Mouse (Mus musculus) neural tube, embryonic 13.5 days (tissue): ENCODE results near the gene Ubp1. TPM values are rescaled to one million over a fixed set of nuclear protein-coding genes. Genes with fewer than 3 reads are reported as not detected.

ENCODE experiments used
- ATAC-seq: fragments of 200-750 bp; cut with Nextera tagmentation; 2 replicates; pipeline ENCODE4 v1.8.0; 2017; ENCODE audit warnings: low read depth, mild to moderate bottlenecking, moderate TSS enrichment, moderate library complexity
- H3K27ac ChIP-seq: fragments of 300-500 bp; sonication (generic); replicated peaks from 2 replicates; pipeline ENCODE4 v1.5.1; 2015; ENCODE audit warnings: moderate library complexity, mild to moderate bottlenecking, inconsistent platforms
- H3K27me3 ChIP-seq: fragments of 300-500 bp; sonication (generic); 2 replicates; pipeline ENCODE4 v1.6.1; 2015; ENCODE audit warnings: mild to moderate bottlenecking, inconsistent platforms
- H3K36me3 ChIP-seq: fragments of 300-500 bp; sonication (generic); 2 replicates; pipeline ENCODE4 v1.6.1; 2015; ENCODE audit warnings: mild to moderate bottlenecking, inconsistent platforms
- H3K4me1 ChIP-seq: fragments of 300-500 bp; sonication (generic); replicated peaks from 2 replicates; pipeline ENCODE4 v1.6.1; 2015; ENCODE audit warnings: inconsistent platforms
- H3K4me2 ChIP-seq: fragments of 300-500 bp; sonication (generic); 2 replicates; pipeline ENCODE4 v1.6.1; 2015; ENCODE audit warnings: inconsistent platforms, mild to moderate bottlenecking, moderate library complexity
- H3K4me3 ChIP-seq: fragments of 300-500 bp; sonication (generic); 2 replicates; pipeline ENCODE4 v1.5.1; 2015; ENCODE audit warnings: mild to moderate bottlenecking, inconsistent platforms
- H3K9ac ChIP-seq: fragments of 300-500 bp; sonication (generic); 2 replicates; pipeline ENCODE4 v1.6.1; 2015; ENCODE audit warnings: moderate library complexity, mild to moderate bottlenecking, inconsistent platforms
- H3K9me3 ChIP-seq: fragments of 300-500 bp; sonication (generic); 2 replicates; pipeline ENCODE4 v1.6.1; 2016; ENCODE audit warnings: inconsistent platforms
- WGBS: fragments of 180-500 bp; shearing (Covaris S2); methylation state at CpG from one replicate; pipeline ENCODE4 v1.1.7; 2015; 5-methylcytosine and 5-hydroxymethylcytosine counted together
- polyA plus RNA-seq: library from polyadenylated mRNA; unstranded; fragments of >200 nt; fragmentation: Nextera tagmentation; extraction: Ambion mirVana; gene quantifications from 2 replicates; pipeline ENCODE4 v1.2.1, GENCODE M21; 2015

The Ubp1 gene
- polyA plus RNA-seq, 1 experiment from 2014 or later: 34.0 TPM

DNA sequence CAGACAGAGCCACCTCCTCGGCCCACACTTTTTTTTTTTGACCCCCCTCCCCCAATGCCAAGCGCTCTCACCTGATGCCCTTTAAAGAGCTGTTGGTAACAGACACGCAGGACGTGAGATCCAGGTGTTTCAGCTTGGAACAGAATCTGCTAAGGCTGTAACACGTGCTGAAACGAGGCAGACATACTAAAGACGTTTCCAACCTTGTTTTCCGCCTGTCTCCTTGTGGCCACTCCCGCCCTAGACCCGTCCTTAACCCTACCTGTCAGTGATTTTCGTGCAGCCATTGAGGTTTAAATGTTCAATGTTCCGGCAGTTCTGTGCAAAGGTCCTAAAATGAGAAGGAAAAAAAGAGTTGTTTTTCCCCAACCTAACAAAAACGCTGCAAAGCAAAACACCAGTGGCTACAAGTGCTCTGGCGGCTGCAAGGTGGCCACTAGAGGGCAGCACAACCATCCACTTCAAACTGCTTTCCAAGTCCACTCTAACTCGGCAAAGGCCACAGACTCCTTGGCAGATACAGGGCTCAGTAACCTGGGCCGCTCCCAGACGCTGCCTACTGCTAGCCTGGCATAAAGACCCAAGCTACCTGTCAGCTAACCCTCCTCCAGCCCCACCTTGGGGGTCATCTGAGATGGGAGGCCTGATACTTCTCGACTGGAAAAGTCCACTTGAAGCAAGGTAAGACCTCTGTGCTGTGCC is 60.0 kb downstream of the Ubp1 start:
- Histone ChIP-seq H3K4me3 (0 out of 2 replicates have a peak overlapping the region, but pooled peaks have one; percentile 10), H3K27me3 (no peaks in the 10 kb centered on the region), H3K9me3 (no peaks in the 10 kb centered on the region), H3K9ac (no peak overlapping the region), H3K27ac (no peak overlapping the region), H3K4me2 (peak overlapping the region; percentile 44), H3K4me1 (no peaks in the 10 kb centered on the region), H3K36me3 (no peaks in the 10 kb centered on the region)
- 26% methylated on average over 18 of the region's 18 CpGs for WGBS
- peak; percentile 78; the same call in 1 of the 2 replicates for ATAC-seq

DNA sequence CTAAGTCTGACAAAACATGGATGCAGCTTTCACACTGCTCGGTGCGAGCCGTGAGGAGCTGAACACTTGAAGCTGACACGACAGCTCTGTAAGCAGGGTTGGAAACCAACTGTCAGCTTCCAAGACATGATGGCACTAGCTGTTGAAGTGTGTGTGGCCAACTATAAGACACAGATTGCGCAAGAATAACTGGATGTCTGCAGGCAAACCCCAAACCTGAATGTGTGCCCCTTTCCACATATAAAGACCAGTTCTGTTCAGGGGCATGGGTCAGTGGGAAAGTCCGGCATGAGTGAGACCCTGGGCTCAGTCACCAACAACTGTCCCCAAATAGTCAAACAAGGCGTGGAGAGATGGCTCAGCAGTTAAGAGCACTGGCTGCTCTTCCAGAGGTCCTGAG is 62.1 kb downstream of the Ubp1 start:
- WGBS: 96% methylated on average over 7 of the region's 7 CpGs
- no peak for ATAC-seq
- H3K4me2 ChIP-seq: no peak overlapping the region
- no peak overlapping the region for H3K27ac ChIP-seq
- H3K4me3 ChIP-seq: no peak overlapping the region
- H3K9ac ChIP-seq: no peak overlapping the region
- no peaks in the 10 kb centered on the region for H3K9me3 ChIP-seq
- no peaks in the 10 kb centered on the region for H3K4me1 ChIP-seq
- peaks cover under 1% of the 10 kb centered on the region; the same call in 1 of the 2 replicates for H3K36me3 ChIP-seq
- H3K27me3 ChIP-seq: no peaks in the 10 kb centered on the region

DNA sequence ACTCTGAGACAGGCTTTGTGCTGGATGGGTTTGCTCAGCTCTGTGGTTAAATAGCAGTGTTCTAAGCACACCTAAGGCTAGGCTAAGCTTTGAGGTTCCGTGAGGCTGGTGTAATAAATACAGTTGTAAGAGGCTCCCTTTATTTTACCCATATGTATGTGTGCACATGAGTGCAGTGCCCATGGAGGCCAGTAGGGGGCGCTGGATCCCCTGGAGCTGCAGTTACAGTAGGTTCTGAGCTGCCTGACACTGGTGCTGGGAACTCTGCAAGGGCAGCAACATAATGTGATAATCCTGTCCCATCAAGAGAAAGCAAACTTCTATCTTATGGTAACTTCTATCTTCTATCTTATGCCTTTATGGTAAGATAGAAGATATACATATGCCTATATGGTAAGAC is 67.6 kb downstream of the Ubp1 start:
- 52% methylated on average over 2 of the region's 2 CpGs for WGBS
- Histone ChIP-seq H3K9me3 (no peaks in the 10 kb centered on the region), H3K4me3 (no peak overlapping the region), H3K36me3 (peaks cover 30% of the 10 kb centered on the region), H3K27me3 (no peaks in the 10 kb centered on the region), H3K4me1 (no peaks in the 10 kb centered on the region), H3K27ac (no peak overlapping the region), H3K4me2 (no peak overlapping the region), H3K9ac (no peak overlapping the region)
- no peak for ATAC-seq

DNA sequence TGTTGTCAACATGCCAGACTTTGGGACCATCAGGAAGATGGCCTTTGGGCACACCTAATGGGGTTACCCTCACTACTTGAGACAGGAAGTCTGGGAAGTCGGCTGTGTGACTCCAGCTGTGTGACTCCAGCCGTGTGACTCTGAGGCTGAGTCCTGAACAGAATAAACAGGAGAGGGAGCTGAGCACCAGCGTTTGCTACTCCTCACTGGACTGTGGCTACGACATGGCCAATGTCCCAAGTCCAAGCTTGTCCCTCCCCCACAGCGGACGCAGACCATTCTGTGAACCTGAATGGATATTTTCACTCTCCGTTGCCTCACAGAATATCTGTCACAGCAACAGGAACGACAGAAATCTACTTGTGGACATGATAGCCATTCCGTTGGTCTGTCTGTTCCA is 76.1 kb downstream of the Ubp1 start:
- Histone ChIP-seq H3K27ac (no peak overlapping the region), H3K4me2 (no peak overlapping the region), H3K36me3 (peaks cover 7% of the 10 kb centered on the region), H3K27me3 (no peaks in the 10 kb centered on the region), H3K9me3 (no peaks in the 10 kb centered on the region), H3K4me1 (no peaks in the 10 kb centered on the region), H3K9ac (no peak overlapping the region), H3K4me3 (no peak overlapping the region)
- WGBS: 79% methylated on average over 9 of the region's 9 CpGs
- no peak for ATAC-seq

DNA sequence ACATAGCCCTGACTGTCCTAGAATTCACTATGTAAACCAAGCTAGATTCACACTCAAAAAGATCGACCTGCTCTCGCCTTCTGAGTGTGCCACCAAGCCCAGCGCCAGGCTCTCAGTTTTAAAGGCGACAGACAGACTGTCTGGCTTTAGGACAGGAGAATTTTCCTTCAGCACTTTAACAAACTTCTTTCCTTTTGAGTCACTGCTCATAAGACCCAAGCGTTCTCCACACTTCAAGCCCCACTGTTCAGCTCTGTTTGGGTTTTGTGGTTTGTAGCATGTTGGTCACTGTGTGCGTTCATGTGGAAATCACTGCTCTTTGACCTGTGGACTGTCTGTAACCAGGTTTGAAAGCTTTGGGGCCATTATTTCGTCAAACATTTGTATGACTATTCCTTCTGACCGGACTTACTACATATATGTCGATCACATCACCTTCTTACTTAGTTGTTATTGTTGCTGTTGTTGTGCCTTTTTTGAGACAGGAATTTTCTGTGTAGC is 77.2 kb downstream of the Ubp1 start:
- H3K4me3 ChIP-seq: no peak overlapping the region
- H3K27me3 ChIP-seq: no peaks in the 10 kb centered on the region
- no peaks in the 10 kb centered on the region for H3K4me1 ChIP-seq
- no peak overlapping the region for H3K9ac ChIP-seq
- no peak for ATAC-seq
- H3K9me3 ChIP-seq: no peaks in the 10 kb centered on the region
- no peak overlapping the region for H3K27ac ChIP-seq
- no peak overlapping the region for H3K4me2 ChIP-seq
- WGBS: 93% methylated on average over 9 of the region's 9 CpGs
- peaks cover 5% of the 10 kb centered on the region for H3K36me3 ChIP-seq

DNA sequence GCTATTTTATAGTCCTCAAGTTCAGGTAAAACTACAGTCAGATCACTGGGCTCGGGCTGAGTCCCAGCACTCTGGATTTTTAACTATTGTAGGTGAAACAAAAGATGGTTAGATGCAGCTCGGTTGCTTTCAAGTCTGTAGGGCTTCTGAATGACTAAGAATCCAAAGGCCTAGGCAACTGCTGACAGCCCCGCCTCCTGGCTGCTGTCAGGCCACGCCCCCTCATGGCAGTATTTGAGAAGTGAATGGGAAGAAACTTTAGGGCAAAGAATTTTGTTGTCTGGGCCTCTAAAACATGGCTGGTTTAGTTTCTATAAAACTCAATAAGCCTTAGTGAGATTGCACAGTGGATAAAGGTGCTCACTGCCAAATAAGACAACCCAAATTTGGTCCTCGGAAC is 78.8 kb downstream of the Ubp1 start:
- H3K27me3 ChIP-seq: no peaks in the 10 kb centered on the region
- ATAC-seq: no peak
- no peaks in the 10 kb centered on the region for H3K9me3 ChIP-seq
- no peak overlapping the region for H3K4me3 ChIP-seq
- no peak overlapping the region for H3K27ac ChIP-seq
- no peak overlapping the region for H3K4me2 ChIP-seq
- WGBS: 37% methylated on average over 5 of the region's 5 CpGs
- peaks cover 4% of the 10 kb centered on the region; the same call in 1 of the 2 replicates for H3K36me3 ChIP-seq
- no peaks in the 10 kb centered on the region for H3K4me1 ChIP-seq
- no peak overlapping the region for H3K9ac ChIP-seq

DNA sequence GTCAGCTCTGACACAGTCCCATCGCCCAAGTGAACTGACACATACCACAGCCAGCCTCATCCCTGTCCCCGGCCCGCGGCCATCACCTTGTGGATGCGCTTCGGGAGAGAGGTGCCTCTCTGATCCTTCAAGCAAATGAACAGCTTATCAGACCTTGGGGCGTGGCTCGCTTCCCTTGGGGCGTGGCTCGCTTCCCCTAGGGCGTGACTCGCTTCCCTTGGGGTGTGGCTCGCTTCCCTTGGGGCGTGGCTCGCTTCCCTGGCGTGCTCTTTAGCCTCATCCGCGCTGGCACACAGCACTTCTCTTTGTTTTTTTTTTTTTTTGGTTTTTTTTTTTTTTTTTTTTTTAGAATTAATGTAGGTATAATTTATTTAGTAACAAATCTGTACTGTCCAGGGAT is 80.5 kb downstream of the Ubp1 start:
- ATAC-seq: no peak
- no peak overlapping the region for H3K4me3 ChIP-seq
- no peaks in the 10 kb centered on the region for H3K27me3 ChIP-seq
- H3K9ac ChIP-seq: no peak overlapping the region
- H3K4me1 ChIP-seq: no peaks in the 10 kb centered on the region
- WGBS: 75% methylated on average over 18 of the region's 18 CpGs
- H3K27ac ChIP-seq: no peak overlapping the region
- H3K4me2 ChIP-seq: no peak overlapping the region
- H3K9me3 ChIP-seq: no peaks in the 10 kb centered on the region
- peaks cover 6% of the 10 kb centered on the region; the same call in 1 of the 2 replicates for H3K36me3 ChIP-seq

DNA sequence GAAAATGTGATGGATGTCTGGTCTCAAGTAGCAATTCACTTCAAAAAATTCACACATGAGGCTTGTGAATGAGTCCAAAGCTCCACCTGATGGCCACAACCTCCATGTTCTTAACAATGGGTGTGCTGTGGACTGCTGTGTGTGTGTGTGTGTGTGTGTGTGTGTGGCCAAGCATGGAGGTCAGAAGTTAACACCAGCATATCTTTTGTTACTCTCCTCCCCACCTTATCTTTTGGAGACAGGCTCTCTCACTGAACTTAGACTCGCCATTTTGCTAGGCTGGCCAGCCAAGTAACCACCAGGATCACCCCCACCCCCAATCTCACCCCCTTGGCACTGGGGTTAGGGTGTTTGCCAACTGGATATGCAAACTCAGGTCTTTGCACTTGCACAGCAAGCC is 83.3 kb downstream of the Ubp1 start:
- peaks cover 11% of the 10 kb centered on the region; the same call in 1 of the 2 replicates for H3K36me3 ChIP-seq
- no peak overlapping the region for H3K4me2 ChIP-seq
- 94% methylated on average over 1 of the region's 1 CpGs for whole genome bisulfite sequencing
- ATAC-seq: no peak
- H3K27me3 ChIP-seq: no peaks in the 10 kb centered on the region
- no peak overlapping the region for H3K27ac ChIP-seq
- H3K9ac ChIP-seq: no peak overlapping the region
- H3K9me3 ChIP-seq: no peaks in the 10 kb centered on the region
- H3K4me1 ChIP-seq: no peaks in the 10 kb centered on the region
- no peak overlapping the region for H3K4me3 ChIP-seq

DNA sequence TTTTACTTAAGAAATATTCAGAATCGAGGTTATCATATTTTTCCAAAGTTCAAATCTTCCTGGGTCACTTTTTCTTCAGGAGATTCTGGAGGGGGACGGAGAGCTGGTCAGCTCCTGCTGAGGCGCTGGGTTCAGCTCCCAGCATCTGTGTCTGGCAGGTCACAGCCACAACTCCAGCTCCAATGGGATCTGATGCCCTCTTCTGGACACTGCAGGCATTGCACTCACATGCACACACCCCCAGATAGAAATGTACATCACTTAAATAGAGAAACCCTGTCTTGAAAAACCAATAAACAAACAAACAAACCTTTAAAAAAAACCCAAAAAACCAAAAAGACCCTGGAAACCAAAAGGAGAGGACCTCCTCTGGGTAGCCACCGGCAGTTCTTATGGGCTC is 85.0 kb downstream of the Ubp1 start:
- Histone ChIP-seq H3K27me3 (no peaks in the 10 kb centered on the region), H3K36me3 (peaks cover 11% of the 10 kb centered on the region; the same call in 1 of the 2 replicates), H3K9ac (no peak overlapping the region), H3K4me1 (no peaks in the 10 kb centered on the region), H3K9me3 (no peaks in the 10 kb centered on the region), H3K4me3 (no peak overlapping the region), H3K4me2 (no peak overlapping the region), H3K27ac (no peak overlapping the region)
- no peak for ATAC-seq
- 84% methylated on average over 4 of the region's 4 CpGs for WGBS

DNA sequence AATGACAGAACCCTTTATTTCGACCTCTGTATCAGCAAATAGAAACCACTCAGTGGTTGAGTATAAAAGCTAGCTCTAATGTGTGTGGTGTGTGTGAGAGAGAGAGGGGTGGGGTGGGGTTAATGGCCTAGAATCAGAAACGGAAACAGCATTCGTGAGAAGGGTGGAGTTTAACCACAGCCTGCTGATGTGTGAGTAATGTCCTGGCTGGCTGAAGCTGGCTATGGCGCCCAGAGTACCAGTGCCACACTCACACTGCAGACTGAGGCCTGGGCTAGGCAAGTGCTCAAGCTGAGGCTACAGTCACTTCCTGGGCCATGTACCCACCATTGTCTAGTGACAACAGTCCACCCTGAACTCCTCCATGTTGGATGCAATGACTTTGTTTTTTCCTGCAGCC is 85.7 kb downstream of the Ubp1 start:
- Histone ChIP-seq H3K4me1 (no peaks in the 10 kb centered on the region), H3K9me3 (no peaks in the 10 kb centered on the region), H3K27ac (no peak overlapping the region), H3K4me3 (no peak overlapping the region), H3K9ac (no peak overlapping the region), H3K36me3 (peaks cover 11% of the 10 kb centered on the region; the same call in 1 of the 2 replicates), H3K27me3 (no peaks in the 10 kb centered on the region), H3K4me2 (no peak overlapping the region)
- 72% methylated on average over 4 of the region's 4 CpGs for WGBS
- ATAC-seq: no peak

DNA sequence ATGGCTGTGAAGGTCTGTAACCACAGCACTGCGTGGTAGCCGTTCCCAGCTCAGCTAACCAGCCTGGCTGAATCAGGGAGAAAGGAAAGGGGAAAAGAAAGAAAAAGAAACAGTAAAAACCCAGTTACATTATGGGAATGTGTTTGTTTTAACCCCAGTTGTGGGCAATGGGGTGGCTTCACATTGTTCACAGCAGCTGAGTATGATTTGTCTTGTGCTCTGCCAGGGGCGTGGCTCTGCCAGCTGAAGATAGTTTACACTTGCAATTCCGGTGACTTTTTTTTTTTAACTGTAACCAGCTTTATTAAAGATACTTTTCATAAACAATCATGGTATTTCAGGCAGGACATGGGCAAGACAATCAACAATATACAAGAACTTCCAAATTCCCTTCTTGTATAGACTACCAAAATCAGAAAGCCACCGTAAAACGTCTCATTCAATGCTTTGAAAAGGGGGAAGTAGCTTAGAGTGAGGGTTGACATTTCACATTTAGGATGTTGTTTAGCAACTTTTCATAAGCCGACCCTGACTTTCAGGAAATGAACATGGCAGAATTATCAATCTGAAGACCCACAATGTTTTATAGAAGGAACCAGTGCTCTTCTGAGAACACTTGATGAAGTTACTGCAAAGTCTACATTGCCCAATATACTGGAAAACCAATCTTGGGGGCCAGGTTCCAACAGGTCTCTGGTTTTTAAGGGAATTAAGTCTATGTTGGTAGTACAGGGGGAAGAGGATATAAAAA is 88.5 kb downstream of the Ubp1 start:
- Histone ChIP-seq H3K27ac (no peak overlapping the region), H3K9me3 (no peaks in the 10 kb centered on the region), H3K36me3 (0 out of 2 replicates have a peak, but pooled peaks cover 7% of the 10 kb centered on the region), H3K4me2 (no peak overlapping the region), H3K4me1 (no peaks in the 10 kb centered on the region), H3K27me3 (no peaks in the 10 kb centered on the region), H3K4me3 (no peak overlapping the region), H3K9ac (no peak overlapping the region)
- ATAC-seq: no peak
- 87% methylated on average over 7 of the region's 7 CpGs for WGBS

DNA sequence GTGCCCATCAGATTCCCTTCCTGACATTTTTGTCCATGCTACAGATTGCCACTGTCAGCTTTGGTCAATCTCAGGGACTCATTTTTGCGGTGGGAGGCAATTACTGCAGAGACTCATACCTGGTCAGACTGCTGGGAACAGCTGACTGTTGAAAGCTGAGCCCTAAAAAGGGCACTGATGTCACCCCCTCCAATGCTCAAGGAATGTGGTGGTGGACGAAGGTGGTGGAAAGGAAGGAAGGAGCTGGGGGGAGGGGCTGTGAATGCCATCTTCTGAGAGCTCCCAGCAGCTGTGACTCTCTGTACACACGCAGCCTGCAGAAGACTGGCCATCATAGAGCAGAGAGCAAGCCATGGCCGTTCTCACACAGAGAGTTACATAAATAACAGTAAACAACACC is 91.4 kb downstream of the Ubp1 start:
- ATAC-seq: no peak
- no peak overlapping the region for H3K27ac ChIP-seq
- no peak overlapping the region for H3K4me3 ChIP-seq
- no peaks in the 10 kb centered on the region for H3K27me3 ChIP-seq
- H3K4me1 ChIP-seq: peaks cover 13% of the 10 kb centered on the region
- WGBS: 65% methylated on average over 4 of the region's 4 CpGs
- H3K9me3 ChIP-seq: no peaks in the 10 kb centered on the region
- no peak overlapping the region for H3K4me2 ChIP-seq
- H3K36me3 ChIP-seq: no peaks in the 10 kb centered on the region
- no peak overlapping the region for H3K9ac ChIP-seq
